Mouse (Mus musculus): ENCODE results near the gene Anapc4. TPM values are rescaled to one million over a fixed set of nuclear protein-coding genes. Genes with fewer than 3 reads are reported as not detected.

The Anapc4 gene
- polyA plus RNA-seq, 1 experiment from 2014 or later: 17.6 TPM

DNA sequence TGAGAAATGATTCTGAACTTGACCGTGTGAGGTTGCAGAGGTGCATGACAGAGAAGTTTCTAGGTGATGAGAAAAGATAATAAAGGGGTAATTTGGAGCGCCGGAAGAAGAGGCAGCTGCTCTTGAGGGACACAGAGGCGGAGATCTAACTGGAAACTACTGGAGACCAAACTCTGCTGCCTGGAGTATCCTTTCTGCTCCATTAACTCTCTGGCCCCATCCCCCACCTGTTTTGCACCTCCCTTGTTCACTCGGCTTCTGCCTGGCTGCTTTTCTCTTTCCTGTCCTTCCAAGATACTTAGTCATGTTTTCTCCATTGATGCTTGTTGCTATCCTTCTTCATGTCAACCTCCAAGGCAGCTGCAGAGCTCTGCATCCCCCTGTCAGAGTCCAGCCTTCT lies 60.1 kb downstream of the Anapc4 start:
- Histone ChIP-seq H3K27ac (ENCODE audit: low read depth) (no peak overlapping the region), H3K4me2 (ENCODE audit: low read depth, low read length) (no peak overlapping the region), H3K9me3 (ENCODE audit: low read length) (no peaks in the 10 kb centered on the region), H3K9ac (replicated peaks) (no peak overlapping the region), H3K4me3 (ENCODE audit: low read depth, low read length) (no peak overlapping the region), H3K36me3 (replicated peaks; ENCODE audit: insufficient read depth, low read length) (no peaks in the 10 kb centered on the region), H3K27me3 (ENCODE audit: insufficient read depth, low read length) (no peaks in the 10 kb centered on the region), H3K4me1 (ENCODE audit: insufficient read depth) (no peaks in the 10 kb centered on the region)
- WGBS (ENCODE audit: insufficient replicate concordance): 79% methylated on average over 5 of the region's 5 CpGs
- ATAC-seq (no peak), DNase-seq (no peak)
- TF ChIP-seq EP300 (IDR thresholded peaks at IDR 0.05; ENCODE audit: low read depth) (no peak), CTCF (IDR thresholded peaks at IDR 0.05; ENCODE audit: low read depth) (no peak)

DNA sequence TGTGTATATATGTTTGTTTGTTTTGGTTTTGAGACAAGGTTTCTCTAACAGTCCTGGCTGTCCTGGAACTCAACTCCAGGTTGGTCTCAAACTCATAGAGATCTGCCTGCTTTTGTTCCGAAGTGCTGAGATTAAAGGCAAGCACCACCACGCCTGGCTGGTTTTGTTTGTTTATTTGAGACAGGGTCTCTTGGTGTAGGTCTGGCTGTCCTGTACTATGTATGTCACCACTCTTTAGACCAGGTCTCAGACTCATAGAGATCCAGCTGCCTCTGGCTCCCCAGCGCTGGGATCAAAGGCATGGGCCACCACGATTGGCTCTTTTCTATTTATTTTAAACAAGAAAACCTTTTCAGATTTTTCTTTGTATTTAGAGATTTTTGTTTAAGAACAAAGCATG lies 70.4 kb downstream of the Anapc4 start:
- no peak overlapping the region for H3K4me2 ChIP-seq (ENCODE audit: low read depth, low read length)
- no peaks in the 10 kb centered on the region for H3K4me1 ChIP-seq (ENCODE audit: insufficient read depth)
- no peak for DNase-seq
- no peak for TF ChIP-seq EP300 (IDR thresholded peaks at IDR 0.05; ENCODE audit: low read depth)
- no peak for TF ChIP-seq CTCF (IDR thresholded peaks at IDR 0.05; ENCODE audit: low read depth)
- no peaks in the 10 kb centered on the region for H3K36me3 ChIP-seq (replicated peaks; ENCODE audit: insufficient read depth, low read length)
- H3K9ac ChIP-seq (replicated peaks): no peak overlapping the region
- H3K4me3 ChIP-seq (ENCODE audit: low read depth, low read length): no peak overlapping the region
- no peaks in the 10 kb centered on the region for H3K9me3 ChIP-seq (ENCODE audit: low read length)
- ATAC-seq: no peak
- H3K27me3 ChIP-seq (ENCODE audit: insufficient read depth, low read length): no peaks in the 10 kb centered on the region
- WGBS (ENCODE audit: insufficient replicate concordance): 31% methylated on average over 4 of the region's 4 CpGs
- no peak overlapping the region for H3K27ac ChIP-seq (ENCODE audit: low read depth)

DNA sequence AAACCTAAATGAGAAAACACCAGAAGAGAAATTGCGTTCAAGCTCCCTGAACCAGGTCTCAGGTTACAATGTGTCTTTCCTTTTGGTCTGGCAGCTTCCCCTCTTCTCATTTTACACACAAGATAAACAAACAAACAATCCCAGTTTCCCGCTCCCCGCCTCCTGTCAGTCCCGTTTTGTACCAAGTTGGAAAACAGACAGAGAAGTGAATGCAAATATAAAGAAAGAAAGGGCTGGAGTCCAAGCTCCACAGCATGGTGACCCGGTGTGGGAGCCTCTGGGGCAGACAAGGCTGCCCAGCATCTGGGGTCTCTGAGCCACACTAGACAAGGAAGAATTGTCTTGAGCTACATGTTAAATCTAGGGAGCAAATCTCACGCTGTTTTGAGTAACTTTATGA lies 70.9 kb downstream of the Anapc4 start:
- DNase-seq: no peak
- 36% methylated on average over 6 of the region's 6 CpGs for WGBS (ENCODE audit: insufficient replicate concordance)
- Histone ChIP-seq H3K9ac (replicated peaks) (no peak overlapping the region), H3K27ac (ENCODE audit: low read depth) (no peak overlapping the region), H3K36me3 (replicated peaks; ENCODE audit: insufficient read depth, low read length) (no peaks in the 10 kb centered on the region), H3K4me3 (ENCODE audit: low read depth, low read length) (no peak overlapping the region), H3K27me3 (ENCODE audit: insufficient read depth, low read length) (no peaks in the 10 kb centered on the region), H3K9me3 (ENCODE audit: low read length) (no peaks in the 10 kb centered on the region), H3K4me2 (ENCODE audit: low read depth, low read length) (no peak overlapping the region), H3K4me1 (ENCODE audit: insufficient read depth) (no peaks in the 10 kb centered on the region)
- TF ChIP-seq CTCF (IDR thresholded peaks at IDR 0.05; ENCODE audit: low read depth) (no peak), EP300 (IDR thresholded peaks at IDR 0.05; ENCODE audit: low read depth) (no peak)
- ATAC-seq: no peak

DNA sequence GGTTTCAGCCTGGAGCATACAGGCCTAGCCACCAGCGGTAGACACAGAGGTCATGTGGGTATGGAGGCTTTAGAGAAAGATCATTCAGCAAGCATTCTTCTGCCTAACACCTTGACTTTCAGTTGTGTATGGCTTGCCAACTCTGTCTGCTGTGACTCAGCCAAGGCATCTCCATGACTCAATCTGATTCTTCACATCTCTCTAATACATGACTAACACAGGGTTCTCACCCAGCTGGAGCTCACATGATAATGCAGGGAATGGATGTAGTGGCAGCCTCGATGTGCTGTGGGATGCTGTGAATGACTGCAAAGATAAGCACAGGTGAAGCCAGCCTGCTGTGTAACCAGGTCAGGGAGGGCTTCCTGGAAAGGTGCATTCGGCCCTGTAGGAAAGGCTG lies 74.4 kb downstream of the Anapc4 start:
- no peak for DNase-seq
- Histone ChIP-seq H3K4me2 (ENCODE audit: low read depth, low read length) (no peak overlapping the region), H3K9ac (replicated peaks) (no peak overlapping the region), H3K9me3 (ENCODE audit: low read length) (no peaks in the 10 kb centered on the region), H3K36me3 (replicated peaks; ENCODE audit: insufficient read depth, low read length) (no peaks in the 10 kb centered on the region), H3K4me1 (ENCODE audit: insufficient read depth) (no peaks in the 10 kb centered on the region), H3K27ac (ENCODE audit: low read depth) (no peak overlapping the region), H3K4me3 (ENCODE audit: low read depth, low read length) (no peak overlapping the region), H3K27me3 (ENCODE audit: insufficient read depth, low read length) (no peaks in the 10 kb centered on the region)
- ATAC-seq: no peak
- no peak for TF ChIP-seq CTCF (IDR thresholded peaks at IDR 0.05; ENCODE audit: low read depth)
- no peak for TF ChIP-seq EP300 (IDR thresholded peaks at IDR 0.05; ENCODE audit: low read depth)
- WGBS (ENCODE audit: insufficient replicate concordance): 76% methylated on average over 3 of the region's 3 CpGs

DNA sequence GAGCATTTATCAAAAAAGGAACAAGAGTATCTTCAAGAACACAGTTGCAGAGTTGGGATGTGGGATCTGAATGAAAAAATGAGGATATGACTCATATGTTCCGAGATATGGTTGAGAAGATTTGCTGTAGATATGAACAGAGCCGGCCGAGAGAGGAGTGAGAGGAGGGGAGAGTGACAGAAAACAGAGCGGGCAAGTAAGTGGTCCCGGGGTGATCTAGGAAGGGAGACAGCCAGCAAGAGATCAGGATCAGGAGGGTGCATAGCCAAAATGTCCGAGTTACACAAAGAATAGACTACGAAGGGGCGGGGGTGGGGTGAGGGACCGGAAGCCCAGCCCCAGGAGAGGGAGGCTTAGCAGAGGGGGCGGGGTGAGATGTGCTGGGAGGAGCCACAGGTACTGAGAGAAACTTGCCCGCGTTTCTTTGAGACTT lies 76.4 kb downstream of the Anapc4 start:
- Histone ChIP-seq H3K4me3 (ENCODE audit: low read depth, low read length) (0 out of 2 replicates have a peak overlapping the region, but pooled peaks have one; percentile 4), H3K4me2 (ENCODE audit: low read depth, low read length) (peak overlapping the region; percentile 56), H3K27ac (ENCODE audit: low read depth) (no peak overlapping the region), H3K4me1 (ENCODE audit: insufficient read depth) (no peaks in the 10 kb centered on the region), H3K9ac (replicated peaks) (no peak overlapping the region), H3K36me3 (replicated peaks; ENCODE audit: insufficient read depth, low read length) (no peaks in the 10 kb centered on the region), H3K27me3 (ENCODE audit: insufficient read depth, low read length) (no peaks in the 10 kb centered on the region), H3K9me3 (ENCODE audit: low read length) (no peaks in the 10 kb centered on the region)
- WGBS (ENCODE audit: insufficient replicate concordance): 24% methylated on average over 12 of the region's 12 CpGs
- ATAC-seq: no peak
- peak; percentile 38 for DNase-seq
- TF ChIP-seq CTCF (IDR thresholded peaks at IDR 0.05; ENCODE audit: low read depth) (no peak), EP300 (IDR thresholded peaks at IDR 0.05; ENCODE audit: low read depth) (no peak)

DNA sequence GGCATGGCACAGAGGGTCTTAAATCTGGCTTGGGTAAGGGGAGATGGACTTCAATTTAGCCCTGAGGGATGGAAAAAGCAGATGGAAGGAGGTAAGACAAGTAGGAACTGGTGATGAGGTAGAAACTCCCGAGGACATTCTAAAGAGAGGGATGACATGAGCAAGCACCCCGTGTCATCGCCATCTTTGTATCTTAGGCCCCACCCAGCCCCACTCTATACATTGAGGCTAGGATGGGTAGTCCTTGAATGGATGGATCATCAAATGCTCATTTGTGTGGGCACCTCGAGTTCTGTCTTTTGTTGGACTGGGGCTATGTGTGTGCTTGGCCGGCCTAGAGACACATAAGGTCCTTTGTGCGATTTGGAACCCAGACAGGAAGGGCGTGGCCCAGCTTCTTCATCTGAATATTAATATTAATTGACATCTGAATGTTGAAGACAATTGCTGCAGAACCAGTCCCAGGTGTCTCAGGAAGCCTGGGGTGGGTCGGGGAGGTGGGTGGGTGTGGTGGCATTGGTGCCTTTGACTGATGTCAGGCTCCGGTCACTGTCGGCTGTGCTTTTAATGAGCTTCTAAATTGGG lies 77.6 kb downstream of the Anapc4 start:
- Histone ChIP-seq H3K9me3 (ENCODE audit: low read length) (no peaks in the 10 kb centered on the region), H3K27ac (ENCODE audit: low read depth) (no peak overlapping the region), H3K4me2 (ENCODE audit: low read depth, low read length) (no peak overlapping the region), H3K4me3 (ENCODE audit: low read depth, low read length) (no peak overlapping the region), H3K4me1 (ENCODE audit: insufficient read depth) (no peaks in the 10 kb centered on the region), H3K27me3 (ENCODE audit: insufficient read depth, low read length) (no peaks in the 10 kb centered on the region), H3K36me3 (replicated peaks; ENCODE audit: insufficient read depth, low read length) (no peaks in the 10 kb centered on the region), H3K9ac (replicated peaks) (no peak overlapping the region)
- DNase-seq: no peak
- 87% methylated on average over 10 of the region's 10 CpGs for WGBS (ENCODE audit: insufficient replicate concordance)
- no peak for ATAC-seq
- TF ChIP-seq EP300 (IDR thresholded peaks at IDR 0.05; ENCODE audit: low read depth) (no peak), CTCF (IDR thresholded peaks at IDR 0.05; ENCODE audit: low read depth) (no peak)

Data from liver, postnatal 0 days (tissue).